Mouse (Mus musculus) testis, postnatal 14 days (tissue): ENCODE results near the gene Sdf2l1.

Experiments used
- DNase-seq: peaks from one replicate; pipeline ENCODE4 v3.0.0; 2021; ENCODE audit warnings: low spot score

Sdf2l1 gene

GRCm38 (mm10) chr16:17124119-17124870 is 7.9 kb downstream of the Sdf2l1 start:
- DNase-seq, result no peak

- no peak for DNase-seq
Observed at GRCm38 (mm10) chr16:17121569-17121968, 10.6 kb downstream of the Sdf2l1 start.

GRCm38 (mm10) chr16:17117309-17117799 is 14.8 kb downstream of the Sdf2l1 start:
- no peak for DNase-seq

GRCm38 (mm10) chr16:17110771-17111743 is 21.1 kb downstream of the Sdf2l1 start, which contains the start of gene Ppil2:
TSS of gene Ppil2 (minus strand) at chr16:17111257.
- DNase-seq, result peak; percentile 83

- no peak for DNase-seq
Observed at GRCm38 (mm10) chr16:17104600-17104999, 27.6 kb downstream of the Sdf2l1 start.

GRCm38 (mm10) chr16:17102630-17103220 is 29.5 kb downstream of the Sdf2l1 start:
- DNase-seq, result no peak

- DNase-seq, result no peak
Observed at GRCm38 (mm10) chr16:17096938-17097337, 35.2 kb downstream of the Sdf2l1 start.

- DNase-seq, result no peak
Observed at GRCm38 (mm10) chr16:17088346-17088745, 43.8 kb downstream of the Sdf2l1 start.

- no peak for DNase-seq
Observed at GRCm38 (mm10) chr16:17086669-17087193, 45.5 kb downstream of the Sdf2l1 start.

GRCm38 (mm10) chr16:17086241-17086640 is 45.9 kb downstream of the Sdf2l1 start:
- DNase-seq, result no peak

- peak; percentile 56 for DNase-seq
Observed at GRCm38 (mm10) chr16:17085636-17086035, 46.5 kb downstream of the Sdf2l1 start.

- DNase-seq, result no peak
Observed at GRCm38 (mm10) chr16:17082121-17082792, 49.9 kb downstream of the Sdf2l1 start.
